Mouse (Mus musculus) urinary bladder, postnatal 36 days (tissue): ENCODE measurements around the gene Efl1.
"Not testable (repeated sequence)": the region's sequence is repeated elsewhere in the genome, so short reads cannot be mapped to it uniquely, and the experiment has no call there.

ENCODE experiments used
- DNase-seq, 2 experiments: peaks; one replicate each; pipeline ENCODE4 v3.0.0; 2022; ENCODE audit warnings: low spot score in 2 of 2, mixed read lengths in 1 of 2

The Efl1 gene

DNA sequence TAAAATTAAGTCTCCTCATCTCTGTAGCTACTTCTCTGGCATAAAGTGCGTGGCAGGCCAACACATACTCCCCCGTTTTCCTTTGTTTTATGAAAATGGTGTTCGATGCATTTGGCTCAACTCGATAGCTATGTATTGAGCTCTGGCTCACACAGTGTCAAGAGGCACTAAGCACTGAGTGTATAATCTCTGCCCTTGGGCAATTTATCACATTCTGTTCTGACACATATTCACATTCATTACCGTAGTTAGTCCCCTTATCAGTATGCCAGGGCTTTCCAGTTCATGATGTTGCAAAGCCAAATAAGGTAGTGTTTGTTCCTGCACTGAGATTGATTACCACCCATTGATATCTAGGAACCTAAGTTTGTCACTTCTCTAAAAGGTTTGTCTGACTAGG is 71.3 kb downstream of the Efl1 start:
- no peak for DNase-seq

DNA sequence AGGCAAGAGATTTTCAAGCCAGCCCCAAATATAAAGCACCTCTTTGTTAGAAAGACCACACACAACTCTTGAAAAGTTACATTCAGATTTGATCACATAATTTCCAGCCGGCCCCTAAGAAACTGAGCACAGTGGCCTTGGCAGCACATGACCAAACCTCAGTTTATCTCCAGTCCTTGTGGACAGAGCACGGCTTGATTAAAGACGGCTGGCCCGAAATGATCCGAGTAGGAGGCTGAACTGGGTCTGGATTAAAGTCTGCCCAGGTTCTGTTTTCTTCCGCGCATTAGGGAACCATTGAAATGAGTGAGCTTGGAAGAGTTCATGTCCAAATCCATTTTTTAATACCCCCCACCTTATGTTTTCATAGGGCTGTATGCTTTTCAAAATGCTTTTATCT is 72.1 kb downstream of the Efl1 start:
- no peak for DNase-seq

DNA sequence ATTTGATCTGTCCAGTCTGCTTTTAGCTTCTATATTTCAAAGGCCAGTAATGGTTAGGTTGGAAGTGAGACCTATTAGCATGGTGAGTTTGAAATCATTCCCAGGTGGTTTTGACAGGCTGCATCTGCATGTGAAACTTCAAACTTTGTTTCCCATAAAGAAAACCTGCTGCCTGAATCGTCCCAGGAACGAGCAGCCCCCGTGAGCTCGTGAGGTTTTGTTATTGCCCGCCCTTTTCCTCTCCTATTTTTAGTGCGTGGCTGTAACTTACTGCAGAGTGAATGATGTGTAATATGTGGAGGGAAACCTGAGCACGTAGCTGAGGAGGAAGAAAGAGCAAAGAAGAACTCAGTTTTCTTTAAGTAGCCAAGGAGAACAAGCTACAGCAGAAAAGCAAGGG is 72.5 kb downstream of the Efl1 start:
- no peak for DNase-seq

DNA sequence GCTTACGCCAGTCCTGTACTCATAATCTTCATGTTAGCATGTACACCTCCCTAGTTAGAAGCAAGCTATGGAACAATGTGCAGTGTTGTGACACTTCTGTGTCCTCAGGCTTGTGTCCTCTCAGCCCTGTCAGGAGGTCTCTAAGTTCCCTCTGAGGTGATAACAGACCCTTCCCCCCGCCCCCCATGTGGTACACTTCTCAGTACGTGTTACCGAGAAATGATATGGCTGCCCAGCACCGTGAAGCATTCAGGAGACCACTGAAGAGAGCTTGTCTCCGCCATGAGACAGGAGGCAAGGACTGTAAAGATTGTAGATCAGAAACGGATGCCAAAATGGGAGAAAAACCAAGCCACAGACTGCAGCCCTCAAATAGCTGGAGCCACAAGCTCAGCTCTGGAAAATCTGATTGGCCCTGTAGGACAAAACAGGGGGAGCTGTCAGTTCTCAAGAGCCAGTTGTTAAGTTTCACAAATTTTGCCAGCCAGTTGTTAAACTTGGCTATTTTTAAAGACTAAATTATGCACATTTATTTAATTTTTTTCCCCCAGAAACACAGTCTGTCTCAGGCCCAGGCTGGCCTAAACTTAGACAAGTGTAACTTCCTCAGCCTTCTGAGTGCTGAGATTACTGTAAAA is 74.2 kb downstream of the Efl1 start:
- no peak for DNase-seq

DNA sequence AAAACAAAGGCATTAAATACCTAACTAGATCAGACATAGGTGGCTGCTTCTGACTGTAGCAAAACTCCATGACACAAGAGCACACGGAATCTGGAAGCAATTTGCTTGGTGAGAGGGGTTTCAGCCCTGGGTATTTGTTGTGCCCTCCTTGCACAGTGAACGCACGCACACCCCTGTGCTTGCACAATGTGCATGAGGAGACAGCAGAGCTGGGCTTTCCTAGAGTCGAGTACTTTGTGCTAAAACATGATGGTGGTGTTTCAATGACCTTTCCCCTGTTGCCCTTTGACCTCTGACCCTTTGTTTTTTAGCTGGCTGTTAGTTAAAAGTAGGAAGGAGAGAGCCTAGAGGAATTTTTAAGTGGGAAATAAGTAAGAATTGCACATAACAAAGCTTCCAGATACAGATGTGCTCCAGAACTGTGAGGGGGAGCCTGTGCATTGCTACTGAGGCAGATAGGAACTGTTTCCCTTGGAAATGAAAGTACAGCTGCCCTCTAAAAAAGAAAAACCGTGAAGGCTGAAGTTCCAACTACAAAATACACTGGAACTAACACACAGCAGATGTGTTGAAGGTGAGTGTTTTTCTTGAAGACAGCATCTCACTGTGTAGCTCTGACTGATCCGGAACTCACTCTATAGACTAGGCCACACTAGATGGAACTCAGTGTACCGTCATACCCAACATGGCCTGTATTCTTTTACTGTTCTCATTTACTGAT is 74.9 kb downstream of the Efl1 start:
- no peak for DNase-seq

DNA sequence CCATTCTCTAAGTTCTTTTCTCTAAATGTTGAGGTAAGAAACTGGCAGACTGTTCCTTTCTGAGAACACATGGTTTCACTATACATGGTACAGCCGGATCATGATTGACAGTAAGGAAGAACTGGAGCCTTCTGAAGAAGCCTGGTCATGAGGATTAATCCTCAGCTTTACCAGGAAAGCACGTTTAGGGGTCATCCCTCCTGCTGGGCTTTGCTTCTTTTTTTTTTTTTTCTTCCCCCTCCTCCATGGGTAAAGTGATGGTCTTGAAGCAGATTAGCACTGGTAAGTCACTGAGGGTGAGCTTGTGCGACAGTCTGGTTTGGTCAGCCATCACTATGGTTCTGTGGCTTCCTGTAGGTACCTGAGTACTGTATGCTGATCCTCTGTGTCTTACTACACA is 76.1 kb downstream of the Efl1 start:
- DNase-seq, result no peak

DNA sequence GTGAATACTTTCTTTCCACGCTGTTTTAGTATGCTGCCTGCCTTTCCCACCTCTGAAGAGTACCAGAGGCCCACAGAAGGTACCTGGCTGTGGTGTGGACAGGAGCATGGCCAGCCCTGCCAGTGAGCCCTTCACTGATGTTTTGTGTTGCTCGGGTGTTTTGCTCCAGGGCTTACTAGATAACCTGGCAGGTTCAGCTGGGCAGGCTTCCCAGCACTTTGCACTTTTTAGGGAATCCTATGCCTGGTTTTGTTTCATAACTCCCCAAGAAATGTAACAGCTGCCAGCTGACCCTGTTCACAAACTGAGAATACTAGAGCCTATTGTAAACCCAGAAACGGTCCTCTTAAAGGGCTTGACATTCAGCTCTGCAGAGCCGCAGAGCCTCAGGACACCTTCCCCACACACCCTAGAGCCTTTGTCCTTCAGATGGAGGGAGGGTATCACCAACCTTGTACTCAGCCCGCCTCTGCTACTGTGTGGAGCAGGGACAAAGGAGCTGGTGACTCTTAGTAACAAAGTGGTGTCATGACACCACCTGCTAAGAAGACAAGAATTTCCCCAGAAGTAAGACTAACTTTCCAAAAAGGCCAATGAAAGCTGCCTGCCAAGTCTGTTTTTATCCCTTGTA is 76.7 kb downstream of the Efl1 start:
- DNase-seq, result no peak

DNA sequence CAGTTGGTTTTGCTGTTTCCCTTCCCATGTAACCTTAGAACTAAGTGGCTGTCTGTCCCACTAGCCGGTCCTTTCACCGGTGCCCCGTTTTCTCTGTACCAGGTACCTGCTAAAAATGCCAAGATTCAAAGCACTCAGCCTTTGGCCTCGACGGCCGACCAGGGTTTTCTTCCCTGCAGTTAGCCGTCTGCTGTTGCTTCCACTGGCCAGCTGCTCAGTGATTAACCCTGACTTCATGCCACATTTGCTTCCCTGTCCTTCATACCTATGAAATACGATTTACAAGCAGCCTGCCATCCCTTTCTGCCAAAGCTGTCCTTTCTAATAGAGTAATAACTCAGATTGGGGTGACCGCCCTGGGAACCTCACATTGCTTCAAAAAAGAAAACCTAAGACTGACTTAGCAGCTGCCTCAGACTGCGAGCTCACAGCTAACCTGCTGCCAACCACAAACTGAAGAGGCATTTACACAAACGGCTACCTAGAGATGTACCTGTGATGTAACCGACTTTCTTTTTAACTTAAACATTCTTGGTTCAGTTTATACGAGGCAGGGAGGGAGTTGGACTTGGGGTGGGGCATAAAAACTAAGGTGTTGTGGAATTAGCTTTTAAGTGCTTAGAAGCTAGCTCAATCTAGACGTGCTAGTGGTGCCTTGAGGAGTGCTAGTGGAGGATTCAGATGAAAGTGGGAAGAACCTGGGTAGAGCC is 77.5 kb downstream of the Efl1 start:
- no peak for DNase-seq

DNA sequence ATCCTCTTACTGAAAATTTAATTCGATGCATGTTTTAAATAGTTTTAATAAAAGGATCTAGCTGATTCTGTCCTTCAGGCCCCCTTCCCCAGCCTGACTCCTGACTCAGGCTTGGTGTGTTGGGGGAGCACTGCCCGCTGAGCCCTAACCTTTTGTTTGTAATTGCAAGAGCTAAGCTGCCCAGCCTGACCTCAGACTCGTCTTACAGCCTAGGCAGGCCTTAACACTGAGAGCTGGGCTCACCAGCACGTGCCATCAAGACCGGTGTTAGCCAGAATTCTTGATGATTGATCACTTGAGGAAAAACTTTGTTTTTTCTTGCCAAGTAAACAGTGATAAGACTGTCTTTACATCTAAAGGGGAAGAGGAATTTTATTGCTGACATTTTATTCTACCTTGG is 78.7 kb downstream of the Efl1 start:
- no peak for DNase-seq

DNA sequence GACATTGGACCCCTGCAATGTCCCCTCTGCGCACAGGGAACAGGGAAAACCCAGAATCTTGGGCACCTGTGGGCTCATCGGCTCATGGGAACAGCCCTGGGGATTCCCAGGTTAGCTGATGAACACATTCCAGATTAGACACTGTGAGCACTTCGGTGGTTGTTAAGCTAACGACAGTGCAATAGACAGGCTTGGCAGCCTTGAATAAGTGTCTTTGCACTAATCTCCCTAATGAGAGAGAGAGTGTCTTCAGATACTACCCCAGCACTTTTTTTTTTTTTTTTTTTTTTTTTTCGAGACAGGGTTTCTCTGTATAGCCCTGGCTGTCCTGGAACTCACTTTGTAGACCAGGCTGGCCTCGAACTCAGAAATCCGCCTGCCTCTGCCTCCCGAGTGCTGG is 80.6 kb downstream of the Efl1 start:
- not testable (repeated sequence) for DNase-seq

DNA sequence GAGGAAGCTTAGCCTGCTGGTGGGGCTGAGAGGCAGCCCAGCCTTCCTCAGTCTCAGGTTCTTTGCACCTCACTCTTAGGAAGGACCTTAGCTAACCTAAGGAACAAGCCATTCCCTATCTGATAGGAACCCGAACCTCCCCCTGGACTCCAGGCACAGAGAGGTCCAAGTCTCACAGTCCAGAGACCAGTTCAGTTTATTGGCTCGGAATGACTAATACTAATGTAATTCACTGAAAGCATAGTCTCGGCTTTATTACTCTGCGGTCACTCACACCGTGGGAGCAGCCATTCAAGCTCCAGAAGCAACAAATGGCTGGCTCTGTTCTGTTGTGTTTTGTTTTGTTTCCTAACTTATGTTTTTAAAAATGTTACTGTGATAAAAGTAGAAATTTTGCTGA is 84.7 kb downstream of the Efl1 start:
- DNase-seq, result no peak

DNA sequence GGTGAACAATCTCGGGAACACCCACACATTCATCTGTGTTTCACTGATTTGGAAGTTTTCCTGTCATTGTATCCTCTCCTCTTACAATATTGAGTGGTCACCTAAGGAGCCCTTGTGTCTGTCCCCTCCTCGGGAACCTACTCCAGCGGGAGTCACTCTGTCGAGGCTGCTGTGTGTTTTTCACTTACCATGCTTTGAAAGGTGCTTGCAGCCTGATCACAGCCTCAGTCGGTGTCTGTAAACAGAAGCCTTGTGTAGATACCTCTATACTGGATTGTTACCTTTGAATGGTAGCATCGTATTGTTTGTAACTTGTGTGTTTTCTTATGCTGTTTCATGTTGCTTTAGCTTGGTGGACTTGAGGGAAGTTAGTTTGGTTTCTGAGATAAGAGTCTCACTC is 85.6 kb downstream of the Efl1 start:
- DNase-seq, result no peak

DNA sequence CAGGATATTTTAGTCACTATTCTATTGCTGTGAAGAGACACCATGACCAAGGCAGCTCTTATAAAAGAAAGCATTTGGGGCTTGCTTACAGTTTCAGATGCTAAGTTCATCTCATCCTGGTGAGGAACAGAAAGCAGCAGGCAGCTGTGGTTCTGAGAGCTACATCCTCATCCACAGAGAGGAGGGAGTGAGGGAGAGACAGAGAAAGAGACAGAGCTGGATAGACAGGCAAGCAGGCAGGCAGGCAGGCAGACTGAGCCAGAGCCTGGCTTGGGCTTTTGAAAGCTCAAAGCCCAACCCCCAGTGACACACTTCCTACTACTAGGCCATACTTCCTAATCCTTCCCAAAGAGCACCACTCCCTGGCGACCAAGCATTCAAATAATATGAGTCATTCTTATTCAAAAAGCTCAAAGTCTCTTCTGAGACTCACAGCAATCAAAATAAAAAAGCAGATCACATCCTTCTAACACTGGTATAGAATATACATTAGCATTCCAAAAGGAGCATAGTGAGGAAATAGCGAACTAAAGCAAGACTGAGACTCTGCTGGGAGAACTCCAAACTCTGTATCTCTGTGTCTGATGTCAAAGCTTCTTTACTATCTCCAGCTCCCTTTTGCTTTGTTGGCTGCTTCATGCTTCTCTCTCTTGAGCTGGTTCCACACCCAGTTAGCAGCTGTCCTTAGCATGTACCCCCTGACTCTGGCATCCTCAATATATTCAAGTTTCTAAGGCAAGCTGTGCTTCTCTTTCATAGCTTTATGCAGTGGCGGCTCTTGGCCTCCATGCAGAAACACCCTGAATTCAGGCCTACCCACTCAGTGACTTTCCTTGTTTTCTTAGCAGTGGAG is 86.6 kb downstream of the Efl1 start:
- no peak for DNase-seq

DNA sequence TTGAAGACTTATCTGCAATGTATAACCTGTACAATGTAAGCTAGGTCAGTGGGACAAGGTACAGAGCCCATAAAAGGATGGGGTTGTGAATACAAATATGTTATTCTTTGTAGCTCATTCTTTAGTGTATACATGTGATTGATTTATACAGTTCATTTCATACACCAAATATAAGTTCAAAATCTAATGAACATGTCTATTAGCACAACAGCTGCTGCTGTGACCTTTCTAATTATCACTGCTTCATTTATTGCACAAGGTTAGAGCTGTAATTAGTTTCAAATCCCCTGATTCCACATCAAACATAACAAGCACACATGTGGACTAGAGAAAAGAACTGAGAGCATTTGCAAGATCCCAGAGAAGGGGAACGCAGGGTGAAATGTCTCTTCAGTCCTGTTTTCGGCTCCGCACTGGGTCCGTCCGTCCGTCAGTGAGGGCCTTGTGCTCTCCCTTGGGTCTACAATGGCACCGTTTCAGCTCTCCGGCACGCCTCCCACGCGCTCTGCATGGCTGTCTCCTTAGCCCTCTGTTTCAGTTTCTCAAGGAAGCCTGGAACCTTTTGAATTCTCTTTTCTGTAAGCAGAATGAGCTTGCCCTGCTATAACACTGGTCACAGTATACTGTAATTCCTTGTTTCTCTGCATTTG is 94.8 kb downstream of the Efl1 start:
- peak in 1 of 2 experiments; percentile 42 for DNase-seq

DNA sequence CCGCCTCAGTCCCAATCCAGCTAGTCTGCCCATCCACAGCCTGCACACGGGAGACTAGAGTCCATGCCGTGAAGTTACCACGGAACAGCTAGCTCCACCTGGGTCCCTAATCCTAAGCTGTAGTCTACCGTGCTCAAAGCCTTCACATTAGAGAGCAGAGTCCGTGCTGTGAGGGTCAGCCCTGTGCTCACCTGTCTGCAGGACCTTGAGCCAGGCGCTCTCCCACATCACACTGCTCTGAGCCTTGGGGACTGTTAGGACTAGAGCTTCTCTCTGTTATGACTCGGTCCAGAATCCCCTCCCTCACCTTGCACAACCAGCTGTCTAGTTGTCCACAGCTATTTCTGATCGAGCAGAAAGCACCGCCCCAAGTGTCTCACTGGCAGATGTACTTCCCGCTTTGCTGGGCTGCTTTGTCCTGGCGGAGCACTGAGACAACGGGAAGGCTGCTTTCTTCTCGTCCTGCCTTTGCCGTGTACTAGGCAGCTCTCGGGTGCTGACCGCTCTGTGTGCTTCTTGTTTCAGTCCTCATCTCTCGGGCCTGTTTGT is 95.8 kb downstream of the Efl1 start:
- no peak for DNase-seq

DNA sequence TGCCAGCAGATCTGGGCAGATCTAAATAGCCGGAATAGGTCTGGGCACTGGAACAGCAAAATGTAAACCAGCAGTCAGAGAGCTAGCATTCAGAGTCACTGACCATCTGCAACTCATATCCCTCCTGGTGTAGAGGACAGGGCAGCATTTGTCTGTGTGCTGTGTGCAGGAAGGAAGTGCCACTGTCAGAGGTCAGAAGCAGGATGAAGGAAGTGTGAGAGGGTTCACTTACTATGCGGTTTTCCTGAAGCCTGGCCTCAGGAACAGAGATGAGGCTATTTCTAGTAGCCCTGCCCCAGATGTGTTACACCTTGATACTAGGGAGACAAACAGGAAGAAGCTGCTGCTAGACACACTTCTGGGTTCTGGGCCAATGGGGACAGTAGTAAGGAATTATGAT is 100.4 kb downstream of the Efl1 start:
- DNase-seq, result no peak

DNA sequence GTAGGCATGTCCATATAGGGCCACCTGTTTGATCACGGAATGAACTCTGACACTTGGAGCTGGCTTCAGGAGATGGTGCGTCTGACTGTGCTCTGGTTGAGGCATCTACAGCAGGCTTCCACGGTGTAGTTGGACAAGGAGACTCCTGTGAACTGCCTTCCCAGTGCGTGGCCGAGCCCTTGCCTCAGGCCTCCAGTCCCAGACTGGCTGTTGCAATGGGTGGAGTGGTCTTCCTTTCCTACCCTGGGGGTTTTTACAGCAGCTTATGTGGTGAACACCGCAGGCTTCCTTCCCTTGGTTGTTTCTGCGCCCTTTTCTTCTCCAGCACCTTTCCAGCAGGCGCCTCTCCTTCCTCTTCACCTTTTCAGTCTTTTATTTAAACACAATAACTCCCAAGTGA is 100.8 kb downstream of the Efl1 start:
- no peak for DNase-seq

DNA sequence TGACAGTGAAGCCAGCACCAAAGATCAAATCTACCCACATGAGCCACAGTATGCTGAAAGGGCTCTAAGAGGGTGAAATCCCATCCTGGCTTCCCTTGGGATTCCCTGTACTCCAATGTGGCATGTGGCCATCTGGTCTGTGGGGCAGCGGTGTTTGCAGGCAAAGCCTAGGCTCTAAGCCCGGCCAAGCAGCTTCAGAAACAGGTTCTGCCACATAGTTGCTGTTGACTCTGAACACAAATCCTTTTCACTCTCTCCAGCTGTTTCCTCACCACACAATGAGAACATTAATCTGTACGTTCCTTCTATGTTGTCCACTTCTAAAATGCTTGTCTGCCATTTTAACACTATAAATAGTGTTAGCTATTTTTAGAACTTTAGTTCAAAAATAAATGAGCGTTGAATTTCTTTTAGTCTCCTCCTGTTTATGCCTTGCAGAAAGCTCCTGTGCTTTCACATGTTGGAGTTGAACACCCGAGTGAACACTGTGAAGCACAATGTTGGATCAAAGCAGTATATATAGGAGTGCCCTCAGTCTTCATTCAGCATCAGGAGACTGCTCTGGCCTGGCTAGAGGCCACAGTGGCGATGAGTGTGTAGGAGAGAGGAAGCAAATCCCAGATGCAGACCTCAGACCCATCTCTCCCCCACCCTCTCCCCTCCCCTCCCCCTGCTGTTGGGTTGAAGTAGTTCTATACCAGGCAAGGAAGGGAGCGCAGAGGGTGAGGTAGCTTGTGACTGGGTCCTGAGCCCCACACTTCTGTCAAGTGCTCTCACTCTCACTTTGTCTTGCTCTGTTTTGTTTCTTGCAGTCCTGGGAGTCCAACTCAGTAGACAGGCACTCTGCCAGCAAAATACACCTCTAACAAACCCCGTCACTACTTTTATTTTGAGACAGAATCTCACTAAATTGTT is 104.0 kb downstream of the Efl1 start:
- DNase-seq, result peak; percentile 51 to 70

DNA sequence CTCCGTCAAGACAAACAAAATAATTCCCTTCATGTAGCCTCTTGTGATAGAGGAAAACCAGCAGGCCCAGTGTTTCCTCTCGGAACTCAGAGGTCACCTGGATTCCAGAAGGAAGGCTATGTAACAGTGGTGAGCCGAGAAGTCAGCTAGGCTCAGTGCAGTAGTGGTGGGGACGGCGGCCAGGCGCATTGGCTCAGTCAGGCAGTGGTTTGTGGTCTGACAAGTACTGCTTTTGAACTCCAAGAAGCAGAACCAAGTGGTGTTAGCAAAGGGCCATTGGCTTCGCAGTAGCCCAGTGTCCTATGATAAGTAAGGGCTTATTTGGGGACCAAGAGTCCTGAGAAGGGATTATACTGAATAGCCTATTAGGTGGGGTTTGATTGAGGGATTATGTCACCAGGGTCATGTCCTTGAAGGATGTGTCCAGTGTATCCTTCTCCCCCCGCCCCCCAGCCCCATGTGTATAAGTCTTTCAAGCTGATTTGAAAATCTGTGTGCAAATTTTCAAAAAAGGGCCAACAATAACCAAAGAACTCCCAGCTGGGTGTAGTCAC is 107.3 kb downstream of the Efl1 start:
- DNase-seq, result no peak

DNA sequence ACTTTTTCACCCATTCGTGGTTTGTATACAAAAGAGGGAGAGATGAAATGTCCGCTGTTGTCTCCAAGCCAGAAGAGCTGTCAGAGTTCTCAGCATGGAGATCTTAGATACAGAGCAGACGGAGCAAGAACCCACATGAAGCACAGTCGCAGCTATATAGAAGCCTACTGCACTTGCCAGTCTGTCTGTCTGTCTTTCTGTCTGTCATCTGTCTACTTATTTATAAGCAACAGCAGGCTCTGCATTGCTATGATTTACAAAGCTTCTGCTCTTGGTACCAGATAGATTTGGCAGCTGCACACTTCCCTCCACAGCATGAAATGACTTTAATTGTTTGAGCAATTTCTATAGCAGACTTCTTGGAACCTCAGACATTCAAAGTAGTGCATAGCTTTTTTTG is 110.1 kb downstream of the Efl1 start:
- DNase-seq, result no peak
